Mouse (Mus musculus) liver, embryonic 11.5 days (tissue): Measurements from ENCODE around the gene Zkscan16. TPM values are rescaled to one million over a fixed set of nuclear protein-coding genes. Genes with fewer than 3 reads are reported as not detected.

ENCODE experiments used
- ATAC-seq: fragments of 200-750 bp; cut with Nextera tagmentation; replicated peaks from 2 replicates; pipeline ENCODE4 v1.8.0; 2017; ENCODE audit warnings: moderate number of reproducible peaks, mild to moderate bottlenecking, moderate TSS enrichment, moderate library complexity; ENCODE audit not compliant: low FRiP score
- DNase-seq: peaks from one replicate; pipeline ENCODE4 v3.0.0-alpha.2; 2017; ENCODE audit warnings: low spot score
- H3K27ac ChIP-seq: fragments of 300-500 bp; sonication (generic); 2 replicates; pipeline ENCODE4 v1.5.1; 2014; ENCODE audit warnings: mild to moderate bottlenecking, low read depth, low read length, control low read depth
- H3K27me3 ChIP-seq: fragments of 300-500 bp; sonication (generic); replicated peaks from 2 replicates; pipeline ENCODE4 v1.6.1; 2014; ENCODE audit warnings: low read length, mixed read lengths; ENCODE audit not compliant: control insufficient read depth, insufficient read depth
- H3K36me3 ChIP-seq: fragments of 300-500 bp; sonication (generic); 2 replicates; pipeline ENCODE4 v1.6.1; 2014; ENCODE audit warnings: mild to moderate bottlenecking, low read length, moderate library complexity, mixed read lengths; ENCODE audit not compliant: control insufficient read depth, insufficient read depth
- H3K4me1 ChIP-seq: fragments of 300-500 bp; sonication (generic); replicated peaks from 2 replicates; pipeline ENCODE4 v1.6.1; 2014; ENCODE audit warnings: low read length, mixed read lengths; ENCODE audit not compliant: control insufficient read depth, insufficient read depth
- H3K4me2 ChIP-seq: fragments of 300-500 bp; sonication (generic); 2 replicates; pipeline ENCODE4 v1.6.1; 2014; ENCODE audit warnings: mild to moderate bottlenecking, control low read depth, moderate library complexity
- H3K4me3 ChIP-seq: fragments of 300-500 bp; sonication (generic); 2 replicates; pipeline ENCODE4 v1.5.1; 2014; ENCODE audit warnings: low read depth, low read length, control low read depth
- H3K9ac ChIP-seq: fragments of 300-500 bp; sonication (generic); 2 replicates; pipeline ENCODE4 v1.6.1; 2014; ENCODE audit warnings: low read depth, low read length, control low read depth
- H3K9me3 ChIP-seq: fragments of 300-500 bp; sonication (generic); 2 replicates; pipeline ENCODE4 v1.6.1; 2016; ENCODE audit warnings: low read length, inconsistent platforms, mixed read lengths; ENCODE audit not compliant: control insufficient read depth
- WGBS: fragments of 180-500 bp; shearing (Covaris S2); extraction: QIAGEN DNeasy Blood & Tissue Kit; methylation state at CpG from one replicate; pipeline ENCODE4 v1.1.7; 2014; 5-methylcytosine and 5-hydroxymethylcytosine counted together
- polyA plus RNA-seq: library from polyadenylated mRNA; unstranded; fragments of >200 nt; fragmentation: Nextera tagmentation; extraction: Ambion mirVana; gene quantifications from 2 replicates; pipeline ENCODE4 v1.2.1, GENCODE M21; 2014

Zkscan16 gene
- polyA plus RNA-seq, 1 experiment from 2014 or later = 0.29 TPM

DNA sequence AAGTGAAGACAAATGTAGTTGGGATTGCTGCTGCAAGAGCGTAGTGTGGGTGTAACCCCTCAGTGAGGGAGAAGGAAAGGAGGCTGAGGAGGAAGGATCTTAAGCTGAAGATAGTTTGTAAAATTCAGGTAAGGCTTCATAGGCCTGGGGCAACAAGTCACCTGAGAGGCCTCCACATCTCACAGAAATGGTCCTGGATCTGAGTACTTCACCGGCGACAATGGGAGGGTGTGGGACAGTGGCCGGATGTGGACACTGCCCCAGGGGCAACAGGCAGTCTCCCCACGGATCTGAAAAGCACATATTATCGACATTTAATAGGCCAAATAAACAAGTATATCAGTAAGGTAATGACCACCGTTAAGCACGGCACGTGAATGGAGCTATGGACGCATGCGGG lies 9.2 kb downstream of the Zkscan16 start:
- H3K27ac ChIP-seq = no peak overlapping the region
- DNase-seq (no peak), ATAC-seq (no peak)
- 89% methylated on average over 11 of the region's 11 CpGs for WGBS
- no peak overlapping the region for H3K4me3 ChIP-seq
- H3K9me3 ChIP-seq = no peaks in the 10 kb centered on the region
- H3K36me3 ChIP-seq = no peaks in the 10 kb centered on the region
- H3K27me3 ChIP-seq = no peaks in the 10 kb centered on the region
- no peak overlapping the region for H3K4me2 ChIP-seq
- H3K4me1 ChIP-seq = no peaks in the 10 kb centered on the region
- no peak overlapping the region for H3K9ac ChIP-seq

DNA sequence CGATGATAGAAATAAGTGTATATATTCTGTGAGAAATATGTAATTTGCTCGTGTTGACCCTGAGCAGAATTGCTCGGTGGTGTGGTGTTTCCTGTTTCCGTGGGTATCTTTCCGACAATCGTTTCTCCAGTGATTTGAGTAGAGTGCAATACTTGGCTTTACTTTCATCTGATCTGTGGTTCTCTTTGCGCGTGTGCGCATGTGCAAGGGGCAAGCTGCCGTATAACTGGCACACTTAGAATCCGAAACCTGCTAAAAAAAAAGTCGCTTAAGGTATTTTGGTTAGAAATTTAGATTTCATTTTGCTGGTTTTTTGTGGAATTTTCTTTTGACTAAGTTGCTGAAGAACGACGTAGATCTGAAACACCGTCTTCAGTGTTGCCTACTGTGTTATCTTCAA lies 18.3 kb downstream of the Zkscan16 start:
- no peak for DNase-seq
- no peak overlapping the region for H3K4me2 ChIP-seq
- H3K27me3 ChIP-seq = no peaks in the 10 kb centered on the region
- no peak overlapping the region for H3K9ac ChIP-seq
- ATAC-seq = no peak
- H3K4me1 ChIP-seq = no peaks in the 10 kb centered on the region
- 85% methylated on average over 15 of the region's 15 CpGs for WGBS
- H3K9me3 ChIP-seq = no peaks in the 10 kb centered on the region
- no peaks in the 10 kb centered on the region for H3K36me3 ChIP-seq
- no peak overlapping the region for H3K27ac ChIP-seq
- H3K4me3 ChIP-seq = no peak overlapping the region

DNA sequence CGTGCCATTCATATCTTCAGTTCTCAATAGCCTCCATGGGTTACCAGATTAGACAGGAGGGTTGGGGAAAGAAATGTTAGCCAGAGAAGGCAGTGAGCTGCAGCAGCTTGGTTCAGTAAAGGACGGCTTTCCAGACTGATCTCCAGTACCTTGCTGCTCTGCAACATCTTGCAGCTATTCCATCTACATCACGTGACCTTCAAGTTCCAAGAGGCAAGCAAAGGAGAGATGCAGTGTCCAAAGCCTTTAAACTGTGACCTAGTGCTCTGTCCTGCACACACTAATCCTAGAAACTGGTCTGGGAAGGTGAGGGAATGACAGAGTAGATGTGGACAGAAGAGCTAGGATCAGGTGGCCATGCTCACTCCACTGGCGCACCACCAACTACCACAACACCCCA lies 19.8 kb downstream of the Zkscan16 start:
- peak; percentile 25 for DNase-seq
- Histone ChIP-seq H3K4me2 (no peak overlapping the region), H3K36me3 (no peaks in the 10 kb centered on the region), H3K4me1 (no peaks in the 10 kb centered on the region), H3K9ac (no peak overlapping the region), H3K27me3 (no peaks in the 10 kb centered on the region), H3K4me3 (no peak overlapping the region), H3K9me3 (no peaks in the 10 kb centered on the region), H3K27ac (no peak overlapping the region)
- ATAC-seq = no peak
- WGBS = 83% methylated on average over 4 of the region's 4 CpGs

DNA sequence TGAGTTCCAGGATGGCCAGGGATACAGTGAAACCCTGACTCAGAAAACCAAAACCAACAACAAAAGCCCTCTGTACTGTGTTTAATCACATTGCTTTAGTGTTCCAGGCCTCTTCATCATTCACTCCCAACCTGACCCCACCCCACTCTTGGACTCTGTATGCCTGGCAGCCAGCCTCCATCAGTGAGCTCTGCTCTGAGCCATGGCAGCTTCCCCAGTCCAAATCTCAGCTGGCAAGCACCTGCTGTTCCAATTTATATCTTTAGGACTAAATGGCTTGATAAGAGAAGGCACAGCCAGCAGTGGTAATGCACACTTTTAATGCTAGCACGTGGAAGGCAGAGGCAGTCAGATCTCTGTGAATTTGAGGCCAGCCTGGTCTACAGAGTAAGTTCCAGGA lies 21.7 kb downstream of the Zkscan16 start:
- Histone ChIP-seq H3K27me3 (no peaks in the 10 kb centered on the region), H3K4me2 (no peak overlapping the region), H3K27ac (no peak overlapping the region), H3K9ac (no peak overlapping the region), H3K9me3 (no peaks in the 10 kb centered on the region), H3K36me3 (no peaks in the 10 kb centered on the region), H3K4me1 (peaks cover 2% of the 10 kb centered on the region), H3K4me3 (no peak overlapping the region)
- ATAC-seq (no peak), DNase-seq (no peak)
- 81% methylated on average over 1 of the region's 1 CpGs for WGBS

DNA sequence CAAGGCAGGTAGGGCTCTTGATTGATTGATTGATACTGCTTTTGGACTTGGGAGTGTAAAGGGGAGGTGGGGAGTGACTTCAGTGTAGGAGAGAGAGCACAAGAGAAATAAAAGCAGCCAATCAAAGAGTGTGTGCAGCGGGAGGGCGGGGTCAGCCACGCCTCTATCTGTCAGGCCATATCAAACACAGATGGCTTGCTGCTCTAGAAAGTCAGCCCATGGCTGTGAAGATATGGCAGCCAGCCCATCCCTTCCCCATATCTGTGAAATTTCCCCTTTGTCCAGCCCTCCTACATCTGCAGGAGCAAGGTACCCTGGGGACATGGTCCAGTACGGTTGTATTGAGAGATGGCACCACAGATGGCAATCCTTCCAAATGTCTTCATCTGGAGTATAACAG lies 27.2 kb downstream of the Zkscan16 start:
- no peak overlapping the region for H3K9ac ChIP-seq
- 61% methylated on average over 4 of the region's 4 CpGs for WGBS
- H3K4me2 ChIP-seq = no peak overlapping the region
- peaks cover 8% of the 10 kb centered on the region; the same call in 1 of the 2 replicates for H3K36me3 ChIP-seq
- H3K27me3 ChIP-seq = no peaks in the 10 kb centered on the region
- H3K27ac ChIP-seq = no peak overlapping the region
- H3K4me1 ChIP-seq = peaks cover 12% of the 10 kb centered on the region
- DNase-seq (no peak), ATAC-seq (peak; percentile 95)
- H3K9me3 ChIP-seq = no peaks in the 10 kb centered on the region
- no peak overlapping the region for H3K4me3 ChIP-seq

DNA sequence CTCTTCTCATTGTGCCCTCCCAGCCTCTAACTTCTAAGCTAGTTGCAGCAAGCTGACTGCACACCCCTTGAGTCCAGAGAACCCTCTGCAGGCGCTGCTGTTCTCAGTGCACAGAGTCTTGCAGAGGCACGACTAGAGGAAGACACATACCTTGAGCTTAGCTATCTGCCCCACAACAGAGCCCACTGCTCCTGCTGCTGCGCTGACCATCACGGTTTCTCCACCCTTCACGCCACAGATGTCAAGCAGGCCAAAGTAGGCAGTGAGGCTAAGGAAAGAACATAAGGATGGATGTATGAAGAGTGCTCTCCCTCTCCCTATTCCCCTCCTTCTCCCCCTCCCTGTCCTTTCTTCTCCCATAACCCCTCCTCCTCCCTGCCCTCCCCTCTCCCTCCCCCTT lies 32.3 kb downstream of the Zkscan16 start:
- DNase-seq (no peak), ATAC-seq (no peak)
- no peaks in the 10 kb centered on the region for H3K27me3 ChIP-seq
- WGBS = 73% methylated on average over 5 of the region's 5 CpGs
- peaks cover 4% of the 10 kb centered on the region; the same call in 1 of the 2 replicates for H3K4me1 ChIP-seq
- no peaks in the 10 kb centered on the region for H3K9me3 ChIP-seq
- no peak overlapping the region for H3K4me2 ChIP-seq
- no peak overlapping the region for H3K9ac ChIP-seq
- H3K4me3 ChIP-seq = no peak overlapping the region
- H3K27ac ChIP-seq = no peak overlapping the region
- H3K36me3 ChIP-seq = peaks cover 8% of the 10 kb centered on the region; the same call in 1 of the 2 replicates

DNA sequence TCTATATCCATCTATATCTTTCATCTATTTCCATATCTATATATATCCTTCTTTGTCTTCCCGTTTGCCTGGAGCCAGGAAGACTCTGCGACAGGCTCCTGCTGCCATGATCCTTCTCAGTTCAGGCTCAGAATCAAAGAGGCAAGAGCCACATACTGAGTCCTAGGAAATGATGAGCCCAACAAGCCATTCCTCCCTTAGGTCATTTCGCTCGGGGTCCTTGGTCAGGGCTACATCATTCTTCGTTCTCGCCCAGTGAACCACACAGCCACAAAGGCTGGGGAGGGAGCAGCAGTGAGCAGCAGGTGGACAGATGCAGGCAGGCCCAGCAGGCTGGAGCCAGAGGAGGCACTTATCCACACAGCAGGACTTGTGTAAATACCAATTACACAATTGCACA lies 38.0 kb downstream of the Zkscan16 start:
- Histone ChIP-seq H3K4me2 (no peak overlapping the region), H3K4me3 (no peak overlapping the region), H3K36me3 (peaks cover 2% of the 10 kb centered on the region; the same call in 1 of the 2 replicates), H3K27me3 (no peaks in the 10 kb centered on the region), H3K4me1 (0 out of 2 replicates have a peak, but pooled peaks cover 5% of the 10 kb centered on the region), H3K9me3 (no peaks in the 10 kb centered on the region), H3K9ac (no peak overlapping the region), H3K27ac (no peak overlapping the region)
- DNase-seq (no peak), ATAC-seq (no peak)
- 85% methylated on average over 6 of the region's 6 CpGs for WGBS

DNA sequence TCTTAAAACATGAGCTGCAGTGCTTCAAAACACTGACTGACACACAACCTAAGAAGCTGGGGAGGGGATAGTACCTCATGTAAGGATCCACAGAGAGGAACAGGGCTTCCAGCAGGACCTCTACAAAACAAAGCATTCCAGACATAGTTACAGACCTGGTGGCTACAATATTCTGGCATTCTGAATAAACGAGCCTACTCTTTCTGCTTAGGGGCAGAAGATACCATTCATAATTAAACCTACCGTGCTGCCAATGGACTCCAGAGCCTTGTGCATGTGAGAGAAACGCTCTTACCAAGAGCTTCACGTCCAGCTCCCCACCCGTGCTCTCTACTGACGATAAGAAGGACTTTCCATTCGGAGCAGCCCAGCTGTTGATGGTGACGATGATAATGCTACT lies 39.4 kb downstream of the Zkscan16 start:
- Histone ChIP-seq H3K36me3 (peaks cover 2% of the 10 kb centered on the region; the same call in 1 of the 2 replicates), H3K27ac (no peak overlapping the region), H3K4me1 (peaks cover 11% of the 10 kb centered on the region; the same call in 1 of the 2 replicates), H3K27me3 (no peaks in the 10 kb centered on the region), H3K9me3 (no peaks in the 10 kb centered on the region), H3K9ac (no peak overlapping the region), H3K4me3 (no peak overlapping the region), H3K4me2 (no peak overlapping the region)
- DNase-seq = no peak
- ATAC-seq = no peak
- 82% methylated on average over 8 of the region's 8 CpGs for WGBS

DNA sequence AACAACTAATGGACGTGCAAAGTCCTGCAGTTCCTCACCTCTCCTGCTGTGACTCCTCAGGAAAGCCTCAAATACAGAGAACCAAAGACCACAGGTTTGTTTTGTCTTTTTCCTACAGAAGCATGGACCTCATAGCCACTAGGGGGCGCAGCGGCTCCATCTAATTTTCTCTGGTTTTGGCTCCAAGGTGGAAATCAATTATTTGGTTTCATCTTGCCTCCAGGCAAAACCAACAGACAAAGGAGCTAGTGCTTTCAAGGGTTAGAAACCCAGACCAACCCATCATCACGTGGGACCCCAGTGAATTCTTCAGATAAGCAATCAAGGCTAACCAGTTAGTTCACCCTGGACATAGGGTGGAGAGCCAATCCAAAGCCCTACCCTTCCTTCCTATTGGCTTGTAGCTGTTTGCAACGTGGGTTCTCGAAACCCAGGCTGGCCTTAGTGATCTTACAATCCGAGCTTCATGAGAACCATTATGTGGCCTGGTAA lies 41.8 kb downstream of the Zkscan16 start:
- DNase-seq (peak; percentile 82), ATAC-seq (peak; percentile 75)
- H3K4me1 ChIP-seq = peaks cover 11% of the 10 kb centered on the region; the same call in 1 of the 2 replicates
- H3K27me3 ChIP-seq = no peaks in the 10 kb centered on the region
- no peak overlapping the region for H3K4me3 ChIP-seq
- H3K9me3 ChIP-seq = no peaks in the 10 kb centered on the region
- no peak overlapping the region for H3K27ac ChIP-seq
- WGBS = 11% methylated on average over 7 of the region's 7 CpGs
- H3K36me3 ChIP-seq = peaks cover 2% of the 10 kb centered on the region; the same call in 1 of the 2 replicates
- H3K9ac ChIP-seq = no peak overlapping the region
- 0 out of 2 replicates have a peak overlapping the region, but pooled peaks have one; percentile 2 for H3K4me2 ChIP-seq
